Comparison of ENCODE assay signal across 15 mouse cellular contexts in the genomic region with DNA sequence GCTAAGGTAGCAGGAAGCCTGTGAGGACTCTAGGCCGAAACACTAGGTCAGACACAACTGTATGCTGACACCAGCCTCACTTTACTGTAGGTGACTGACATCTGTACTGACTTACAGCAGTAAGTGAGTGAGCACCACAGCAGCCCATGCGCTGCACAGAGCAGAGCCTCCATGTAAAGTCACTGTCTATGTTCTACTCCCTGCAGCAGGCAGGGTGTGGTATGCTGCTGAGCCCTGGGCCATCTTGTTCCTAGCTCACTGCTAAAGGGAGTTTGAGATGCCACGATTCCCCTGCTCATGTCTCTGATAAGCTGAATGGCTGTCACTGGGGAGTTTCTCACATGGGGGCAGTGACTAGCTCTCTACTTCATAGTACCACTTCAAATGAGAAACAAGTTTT.
DNase-seq lines count a peak whose midpoint lies in the region; ATAC-seq and TF ChIP-seq lines count a peak whose summit lies in the region.
"Had no signal": no experiment of that assay in that cellular context is flagged by ENCODE, and none has a peak within 500 bp of the region (broad histone marks: within the 10 kb centered on the region; RNA-seq: fewer than 3 reads in every experiment).

No protein-coding gene starts in this region.

- H3K36me3 ChIP-seq in lung, embryonic 15.5 days = peaks cover 55% of the 10 kb centered on the region
- no peaks in the 10 kb centered on the region for H3K36me3 ChIP-seq in intestine, embryonic 16.5 days (ENCODE audit: control insufficient read depth, insufficient read depth, low read length)
- peaks cover 29% of the 10 kb centered on the region for H3K36me3 ChIP-seq in stomach, embryonic 14.5 days (ENCODE audit: control insufficient read depth, insufficient read depth, low read length)
- H3K36me3 ChIP-seq: forebrain, embryonic 15.5 days had no signal

- no peak for TF ChIP-seq POLR2A in lung, adult 2 months (IDR thresholded peaks at IDR 0.05; ENCODE audit: borderline replicate concordance, extremely low read depth, low read depth, low read length)

- H3K9ac ChIP-seq in lung, embryonic 15.5 days = no peak overlapping the region
- no peak overlapping the region for H3K9ac ChIP-seq in intestine, embryonic 16.5 days (ENCODE audit: low read depth, low read length)
- no peak overlapping the region for H3K9ac ChIP-seq in stomach, embryonic 14.5 days (replicated peaks; ENCODE audit: low read depth, low read length)
- H3K9ac ChIP-seq: forebrain, embryonic 15.5 days had no signal

- intact Hi-C loops in gastrocnemius, adult 2 months (cut with DNase I) = no loop called here
- intact Hi-C loops in gastrocnemius, postnatal 14 days (cut with DNase I; ENCODE audit: low total_unique reads) = no loop called here

- H3K4me3 ChIP-seq in gastrocnemius, adult 2 months = peak overlapping the region; percentile 1; the same call in 1 of the 2 replicates
- no peak overlapping the region for H3K4me3 ChIP-seq in lung, embryonic 15.5 days
- no peak overlapping the region for H3K4me3 ChIP-seq in lung, adult 2 months (replicated peaks; ENCODE audit: extremely low read depth, low read depth, low read length)
- no peak overlapping the region for H3K4me3 ChIP-seq in intestine, embryonic 16.5 days (ENCODE audit: low read length)
- H3K4me3 ChIP-seq in stomach, embryonic 14.5 days (ENCODE audit: low read depth, low read length) = no peak overlapping the region
- H3K4me3 ChIP-seq: forebrain, embryonic 15.5 days; left cerebral cortex, adult 2 months had no signal

- TF ChIP-seq CTCF in gastrocnemius, adult 2 months (IDR thresholded peaks at IDR 0.05) = no peak
- no peak for TF ChIP-seq CTCF in lung, adult 2 months (IDR thresholded peaks at IDR 0.05; ENCODE audit: insufficient read depth, low read length)

- ATAC-seq in lung, embryonic 15.5 days (ENCODE audit: borderline replicate concordance, extremely low read depth, low FRiP score, low TSS enrichment) = no peak
- no peak for ATAC-seq in intestine, embryonic 16.5 days
- no peak for ATAC-seq in stomach, embryonic 14.5 days (ENCODE audit: insufficient number of reproducible peaks, insufficient read depth, low FRiP score, low read depth)
- ATAC-seq: forebrain, embryonic 15.5 days; Patski had no signal

- 66% methylated on average over 3 of the region's 3 CpGs for WGBS in lung, embryonic 15.5 days
- 77% methylated on average over 3 of the region's 3 CpGs for WGBS in lung, adult 2 months
- 80% methylated on average over 3 of the region's 3 CpGs for WGBS in intestine, embryonic 16.5 days
- 85% methylated on average over 3 of the region's 3 CpGs for WGBS in stomach, embryonic 14.5 days

- DNase-seq in gastrocnemius, adult 2 months = no peak
- no peak for DNase-seq in gastrocnemius, postnatal 14 days
- DNase-seq in lung, adult 2 months = no peak
- DNase-seq in urinary bladder, postnatal 25 days (ENCODE audit: low spot score) = no peak
- no peak for DNase-seq in embryo, embryonic 10 days (ENCODE audit: low spot score)
- DNase-seq: right cerebral cortex, postnatal 4 days; thymus, postnatal 25 days had no signal

- no peaks in the 10 kb centered on the region for H3K27me3 ChIP-seq in lung, embryonic 15.5 days
- no peaks in the 10 kb centered on the region for H3K27me3 ChIP-seq in intestine, embryonic 16.5 days (replicated peaks; ENCODE audit: control insufficient read depth, insufficient read depth, low read length)
- H3K27me3 ChIP-seq in stomach, embryonic 14.5 days (ENCODE audit: control insufficient read depth, insufficient read depth, low read length) = no peaks in the 10 kb centered on the region
- H3K27me3 ChIP-seq: forebrain, embryonic 15.5 days; Patski had no signal

- H3K27ac ChIP-seq in gastrocnemius, adult 2 months = peak overlapping the region; percentile 95
- H3K27ac ChIP-seq in lung, embryonic 15.5 days = peak overlapping the region; percentile 48
- H3K27ac ChIP-seq in intestine, embryonic 16.5 days (ENCODE audit: low read length) = peak overlapping the region; percentile 20; the same call in 1 of the 2 replicates
- peak overlapping the region; percentile 39; the same call in 1 of the 2 replicates for H3K27ac ChIP-seq in stomach, embryonic 14.5 days (ENCODE audit: low read length)
- H3K27ac ChIP-seq: forebrain, embryonic 15.5 days; kidney, postnatal 0 days; left cerebral cortex, adult 2 months had no signal

- H3K4me1 ChIP-seq in lung, embryonic 15.5 days = peaks cover 51% of the 10 kb centered on the region
- H3K4me1 ChIP-seq in lung, adult 2 months (ENCODE audit: control insufficient read depth, insufficient read depth, low read length) = no peaks in the 10 kb centered on the region; the same call in 1 of the 2 replicates
- peaks cover 8% of the 10 kb centered on the region for H3K4me1 ChIP-seq in intestine, embryonic 16.5 days (ENCODE audit: control insufficient read depth, insufficient read depth, low read length)
- H3K4me1 ChIP-seq in stomach, embryonic 14.5 days (ENCODE audit: control insufficient read depth, insufficient read depth, low read length) = peaks cover 22% of the 10 kb centered on the region; the same call in 1 of the 2 replicates
- H3K4me1 ChIP-seq: forebrain, embryonic 15.5 days had no signal

- H3K4me2 ChIP-seq in lung, embryonic 15.5 days = no peak overlapping the region
- no peak overlapping the region for H3K4me2 ChIP-seq in intestine, embryonic 16.5 days (ENCODE audit: low read depth, low read length)
- H3K4me2 ChIP-seq in stomach, embryonic 14.5 days (replicated peaks; ENCODE audit: low read depth, low read length) = no peak overlapping the region
- H3K4me2 ChIP-seq: forebrain, embryonic 15.5 days; midbrain, embryonic 11.5 days had no signal

- H3K9me3 ChIP-seq in lung, embryonic 15.5 days = 0 out of 2 replicates have a peak, but pooled peaks cover 1% of the 10 kb centered on the region
- no peaks in the 10 kb centered on the region for H3K9me3 ChIP-seq in intestine, embryonic 16.5 days (ENCODE audit: control insufficient read depth, low read length)
- H3K9me3 ChIP-seq in stomach, embryonic 14.5 days (ENCODE audit: control insufficient read depth, low read depth, low read length) = no peaks in the 10 kb centered on the region

Comparison
In these comparisons a context has a peak if more than half of its experiments do, and no peak if none do; other contexts are left out.
1. H3K27ac ChIP-seq: peak in every context shown above with its lines; median percentile 95 in gastrocnemius, adult 2 months; 48 in lung, embryonic 15.5 days; 39 in stomach, embryonic 14.5 days; 20 in intestine, embryonic 16.5 days.